ENCODE assay signal across 12 mouse cellular contexts in the genomic region with DNA sequence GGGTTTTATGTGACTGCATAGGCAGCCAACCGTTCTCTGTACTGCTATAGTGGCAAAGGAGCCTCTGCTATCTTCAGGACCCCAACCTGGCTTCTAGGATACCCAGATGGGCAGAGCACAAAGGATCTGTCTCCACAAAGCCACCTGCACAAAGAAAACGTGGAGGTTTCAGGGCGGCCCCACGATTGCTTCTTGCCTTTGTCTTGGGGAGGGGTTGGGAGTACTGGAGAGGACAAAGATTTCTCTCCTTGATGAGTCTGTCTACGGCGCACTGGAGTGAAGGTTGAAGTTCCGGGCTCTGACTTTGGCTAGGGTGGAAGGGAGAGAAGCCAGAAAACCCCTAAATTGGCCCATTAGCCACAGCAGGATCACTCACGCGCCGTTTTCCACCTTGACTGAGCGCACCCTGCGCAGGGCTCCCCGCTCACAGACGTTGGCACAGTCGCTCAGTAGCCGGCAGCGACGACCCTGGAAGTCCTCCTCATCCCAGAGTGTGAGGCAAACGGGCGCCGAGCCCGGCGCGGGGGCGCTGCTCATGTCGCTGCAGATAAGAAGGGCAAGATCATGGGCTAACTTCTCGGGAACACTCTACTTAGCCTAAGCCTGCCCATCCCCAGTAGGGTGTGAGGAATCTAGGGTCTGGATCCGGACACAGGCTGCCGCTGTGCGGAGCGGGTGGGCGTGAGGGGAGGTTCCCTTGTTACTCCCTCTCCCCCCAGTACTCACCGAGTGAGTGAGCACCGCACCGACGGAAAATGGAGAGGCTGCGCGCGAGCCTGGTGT. TPM values are rescaled to one million over a fixed set of nuclear protein-coding genes. Genes with fewer than 3 reads are reported as not detected.
DNase-seq lines count a peak whose midpoint lies in the region; ATAC-seq lines count a peak whose summit lies in the region.
"Had no signal": no experiment of that assay in that cellular context is flagged by ENCODE, and none has a peak within 500 bp of the region (broad histone marks: within the 10 kb centered on the region; RNA-seq: fewer than 3 reads in every experiment).

No protein-coding gene starts in this region.

- H3K9me3 ChIP-seq in heart, embryonic 12.5 days (replicated peaks), result no peaks in the 10 kb centered on the region
- no peaks in the 10 kb centered on the region for H3K9me3 ChIP-seq in forebrain, embryonic 10.5 days
- no peaks in the 10 kb centered on the region for H3K9me3 ChIP-seq in intestine, embryonic 14.5 days (ENCODE audit: control insufficient read depth, low read length)
- H3K9me3 ChIP-seq in neural tube, embryonic 13.5 days, result no peaks in the 10 kb centered on the region

- H3K27ac ChIP-seq in heart, embryonic 12.5 days (ENCODE audit: poor library complexity, severe bottlenecking), result no peak overlapping the region
- H3K27ac ChIP-seq in forebrain, embryonic 10.5 days, result no peak overlapping the region
- H3K27ac ChIP-seq in intestine, embryonic 14.5 days (ENCODE audit: low read depth), result no peak overlapping the region
- H3K27ac ChIP-seq in neural tube, embryonic 13.5 days (replicated peaks), result no peak overlapping the region
- H3K27ac ChIP-seq: macrophage had no signal

- 2% methylated on average over 39 of the region's 39 CpGs for WGBS in heart, embryonic 12.5 days
- WGBS in forebrain, embryonic 10.5 days, result 2% methylated on average over 39 of the region's 39 CpGs
- WGBS in intestine, embryonic 14.5 days, result 2% methylated on average over 39 of the region's 39 CpGs
- WGBS in neural tube, embryonic 13.5 days, result 1% methylated on average over 39 of the region's 39 CpGs

- DNase-seq in heart, postnatal 36 days, result no peak
- DNase-seq in forebrain, embryonic 10.5 days (ENCODE audit: extremely low spot score, low spot score), result no peak
- no peak for DNase-seq in intestine, embryonic 14.5 days (ENCODE audit: low spot score)
- DNase-seq in cerebellum, postnatal 25 days, result no peak
- DNase-seq in kidney, adult 9 months, result no peak
- DNase-seq in natural killer cell, adult 2 months (ENCODE audit: low spot score in 2 of 2), result no peak

- H3K9ac ChIP-seq in heart, embryonic 12.5 days, result no peak overlapping the region
- H3K9ac ChIP-seq in intestine, embryonic 14.5 days (ENCODE audit: low read length), result no peak overlapping the region
- peak overlapping the region; percentile 34; the same call in 1 of the 2 replicates for H3K9ac ChIP-seq in neural tube, embryonic 13.5 days

- H3K36me3 ChIP-seq in heart, embryonic 12.5 days, result no peaks in the 10 kb centered on the region
- no peaks in the 10 kb centered on the region for H3K36me3 ChIP-seq in forebrain, embryonic 10.5 days (replicated peaks)
- no peaks in the 10 kb centered on the region for H3K36me3 ChIP-seq in intestine, embryonic 14.5 days (ENCODE audit: control insufficient read depth, insufficient read depth, low read length)
- no peaks in the 10 kb centered on the region for H3K36me3 ChIP-seq in neural tube, embryonic 13.5 days

- H3K4me3 ChIP-seq in heart, embryonic 12.5 days, result 0 out of 2 replicates have a peak overlapping the region, but pooled peaks have one; percentile 2
- peak overlapping the region; percentile 27 for H3K4me3 ChIP-seq in forebrain, embryonic 10.5 days
- H3K4me3 ChIP-seq in intestine, embryonic 14.5 days (ENCODE audit: low read depth, low read length), result 0 out of 2 replicates have a peak overlapping the region, but pooled peaks have one; percentile 2
- peak overlapping the region; percentile 27 for H3K4me3 ChIP-seq in neural tube, embryonic 13.5 days

- H3K27me3 ChIP-seq in heart, embryonic 12.5 days (replicated peaks), result peaks cover 88% of the 10 kb centered on the region
- peaks cover 100% of the 10 kb centered on the region for H3K27me3 ChIP-seq in forebrain, embryonic 10.5 days (ENCODE audit: poor library complexity, severe bottlenecking)
- peaks cover 88% of the 10 kb centered on the region for H3K27me3 ChIP-seq in intestine, embryonic 14.5 days (replicated peaks; ENCODE audit: control insufficient read depth, insufficient read depth, low read length)
- H3K27me3 ChIP-seq in neural tube, embryonic 13.5 days, result peaks cover 97% of the 10 kb centered on the region

- 0 out of 2 replicates have a peak overlapping the region, but pooled peaks have one; percentile 4 for H3K4me2 ChIP-seq in heart, embryonic 12.5 days
- H3K4me2 ChIP-seq in intestine, embryonic 14.5 days (ENCODE audit: low read length), result peak overlapping the region; percentile 18; the same call in 1 of the 2 replicates
- H3K4me2 ChIP-seq in neural tube, embryonic 13.5 days, result peak overlapping the region; percentile 54

- intact Hi-C loops in heart, postnatal 36 days (cut with DNase I), result no loop called here

- no peak for ATAC-seq in heart, embryonic 12.5 days (ENCODE audit: insufficient number of reproducible peaks, low FRiP score)
- 0 out of 2 replicates have a peak, but pooled peaks have one; percentile 5 for ATAC-seq in intestine, embryonic 14.5 days (replicated peaks; ENCODE audit: low FRiP score, low TSS enrichment, low read depth)
- ATAC-seq in neural tube, embryonic 13.5 days (ENCODE audit: low read depth), result peak; percentile 9; the same call in 1 of the 2 replicates

- peaks cover 11% of the 10 kb centered on the region; the same call in 1 of the 2 replicates for H3K4me1 ChIP-seq in heart, embryonic 12.5 days (replicated peaks)
- peaks cover 19% of the 10 kb centered on the region for H3K4me1 ChIP-seq in forebrain, embryonic 10.5 days
- no peaks in the 10 kb centered on the region for H3K4me1 ChIP-seq in intestine, embryonic 14.5 days (replicated peaks; ENCODE audit: control insufficient read depth, insufficient read depth, low read length)
- H3K4me1 ChIP-seq in neural tube, embryonic 13.5 days (replicated peaks), result peaks cover 17% of the 10 kb centered on the region

RNA-seq across cellular contexts. Expression of gene Cryba2, which starts 0.4 kb away (rescaled TPM):
- not detected in 2 replicates for polyA plus RNA-seq in heart, embryonic 12.5 days (2016; fragmentation: Nextera tagmentation; extraction: Ambion mirVana)
- not detected for total RNA-seq in heart, postnatal 36 days (2021)
- not detected in 2 replicates for polyA plus RNA-seq in forebrain, embryonic 10.5 days (2016; fragmentation: Nextera tagmentation; extraction: Ambion mirVana)
- 2.5 TPM in 1 of 2 replicates, not detected in the other for polyA plus RNA-seq in intestine, embryonic 14.5 days (2014; fragmentation: Nextera tagmentation; extraction: Ambion mirVana)
- polyA plus RNA-seq in neural tube, embryonic 13.5 days (2015; fragmentation: Nextera tagmentation; extraction: Ambion mirVana), result 0.85 TPM in 1 of 2 replicates, not detected in the other
- total RNA-seq: granulocyte monocyte progenitor cell, adult 5-6 weeks had no signal
- polyA plus RNA-seq: limb, embryonic 14.5 days; macrophage had no signal

RNA-seq across cellular contexts. Expression of gene Fev, which starts 7.3 kb away (rescaled TPM):
- polyA plus RNA-seq in heart, embryonic 12.5 days (2016; fragmentation: Nextera tagmentation; extraction: Ambion mirVana), result 3.9 and 4.0 TPM in 2 replicates
- not detected for total RNA-seq in heart, postnatal 36 days (2021)
- not detected in 2 replicates for polyA plus RNA-seq in forebrain, embryonic 10.5 days (2016; fragmentation: Nextera tagmentation; extraction: Ambion mirVana)
- 0.55 and 1.4 TPM in 2 replicates for polyA plus RNA-seq in intestine, embryonic 14.5 days (2014; fragmentation: Nextera tagmentation; extraction: Ambion mirVana)
- 0.26 TPM in 1 of 2 replicates, not detected in the other for polyA plus RNA-seq in neural tube, embryonic 13.5 days (2015; fragmentation: Nextera tagmentation; extraction: Ambion mirVana)
- total RNA-seq: granulocyte monocyte progenitor cell, adult 5-6 weeks had no signal
- polyA plus RNA-seq: macrophage; stomach, embryonic 14.5 days had no signal

RNA-seq across cellular contexts. Expression of gene Cdk5r2, which starts 37.8 kb away (rescaled TPM):
- not detected in 2 replicates for polyA plus RNA-seq in heart, embryonic 12.5 days (2016; fragmentation: Nextera tagmentation; extraction: Ambion mirVana)
- not detected for total RNA-seq in heart, postnatal 36 days (2021)
- 0.22 and 0.25 TPM in 2 replicates for polyA plus RNA-seq in forebrain, embryonic 10.5 days (2016; fragmentation: Nextera tagmentation; extraction: Ambion mirVana)
- polyA plus RNA-seq in intestine, embryonic 14.5 days (2014; fragmentation: Nextera tagmentation; extraction: Ambion mirVana), result 0.28 and 0.36 TPM in 2 replicates
- 7.8 and 9.0 TPM in 2 replicates for polyA plus RNA-seq in neural tube, embryonic 13.5 days (2015; fragmentation: Nextera tagmentation; extraction: Ambion mirVana)
- total RNA-seq: granulocyte monocyte progenitor cell, adult 5-6 weeks had no signal
- polyA plus RNA-seq: macrophage had no signal

RNA-seq across cellular contexts. Expression of gene Cfap65, which starts 42.9 kb away (rescaled TPM):
- not detected in 2 replicates for polyA plus RNA-seq in heart, embryonic 12.5 days (2016; fragmentation: Nextera tagmentation; extraction: Ambion mirVana)
- not detected for total RNA-seq in heart, postnatal 36 days (2021)
- polyA plus RNA-seq in forebrain, embryonic 10.5 days (2016; fragmentation: Nextera tagmentation; extraction: Ambion mirVana), result 0.04 and 0.25 TPM in 2 replicates
- polyA plus RNA-seq in intestine, embryonic 14.5 days (2014; fragmentation: Nextera tagmentation; extraction: Ambion mirVana), result 0.15 and 0.27 TPM in 2 replicates
- 0.04 and 0.14 TPM in 2 replicates for polyA plus RNA-seq in neural tube, embryonic 13.5 days (2015; fragmentation: Nextera tagmentation; extraction: Ambion mirVana)
- total RNA-seq: granulocyte monocyte progenitor cell, adult 5-6 weeks had no signal
- polyA plus RNA-seq: limb, embryonic 14.5 days; macrophage; stomach, embryonic 14.5 days had no signal

RNA-seq across cellular contexts. Expression of gene Ihh, which starts 58.9 kb away (rescaled TPM):
- 0.06 and 0.14 TPM in 2 replicates for polyA plus RNA-seq in heart, embryonic 12.5 days (2016; fragmentation: Nextera tagmentation; extraction: Ambion mirVana)
- total RNA-seq in heart, postnatal 36 days (2021), result under 1 TPM in 1 of 2 experiments, not detected in 1; 0.14 TPM
- 0.10 TPM in 1 of 2 replicates, not detected in the other for polyA plus RNA-seq in forebrain, embryonic 10.5 days (2016; fragmentation: Nextera tagmentation; extraction: Ambion mirVana)
- 28.8 and 33.7 TPM in 2 replicates for polyA plus RNA-seq in intestine, embryonic 14.5 days (2014; fragmentation: Nextera tagmentation; extraction: Ambion mirVana)
- 0.26 and 0.29 TPM in 2 replicates for polyA plus RNA-seq in neural tube, embryonic 13.5 days (2015; fragmentation: Nextera tagmentation; extraction: Ambion mirVana)
- total RNA-seq: granulocyte monocyte progenitor cell, adult 5-6 weeks had no signal

Comparison
In these comparisons a context has a peak if more than half of its experiments do, and no peak if none do; other contexts are left out.
1. H3K4me2 ChIP-seq: peak in every context shown above with its lines; median percentile 54 in neural tube, embryonic 13.5 days; 18 in intestine, embryonic 14.5 days; 4 in heart, embryonic 12.5 days.